Mouse (Mus musculus) kidney, embryonic 14.5 days (tissue): Measurements from ENCODE around the gene Gm5346. TPM values are rescaled to one million over a fixed set of nuclear protein-coding genes. Genes with fewer than 3 reads are reported as not detected.
"Not testable (repeated sequence)": the region's sequence is repeated elsewhere in the genome, so short reads cannot be mapped to it uniquely, and the experiment has no call there.

Experiments
- ATAC-seq: fragments of 200-750 bp; cut with Nextera tagmentation; 2 replicates; pipeline ENCODE4 v1.8.0; 2017; ENCODE audit warnings: moderate number of reproducible peaks, mild to moderate bottlenecking, moderate TSS enrichment, moderate library complexity; ENCODE audit not compliant: low FRiP score, low TSS enrichment
- H3K27ac ChIP-seq: fragments of 300-500 bp; sonication (generic); 2 replicates; pipeline ENCODE4 v1.5.1; 2014; ENCODE audit warnings: low read depth, mild to moderate bottlenecking, low read length, moderate library complexity, mixed read lengths
- H3K27me3 ChIP-seq: fragments of 300-500 bp; sonication (generic); 2 replicates; pipeline ENCODE4 v1.6.1; 2014; ENCODE audit warnings: mild to moderate bottlenecking, low read length; ENCODE audit not compliant: control insufficient read depth, insufficient read depth
- H3K36me3 ChIP-seq: fragments of 300-500 bp; sonication (generic); 2 replicates; pipeline ENCODE4 v1.6.1; 2014; ENCODE audit warnings: low read length, mixed read lengths; ENCODE audit not compliant: control insufficient read depth, insufficient read depth
- H3K4me1 ChIP-seq: fragments of 300-500 bp; sonication (generic); 2 replicates; pipeline ENCODE4 v1.6.1; 2014; ENCODE audit warnings: low read length, mixed read lengths; ENCODE audit not compliant: control insufficient read depth, insufficient read depth
- H3K4me2 ChIP-seq: fragments of 300-500 bp; sonication (generic); replicated peaks from 2 replicates; pipeline ENCODE4 v1.6.1; 2014; ENCODE audit warnings: low read depth, mild to moderate bottlenecking, low read length
- H3K4me3 ChIP-seq: fragments of 300-500 bp; sonication (generic); 2 replicates; pipeline ENCODE4 v1.5.1; 2014; ENCODE audit warnings: mild to moderate bottlenecking, low read length
- H3K9ac ChIP-seq: fragments of 300-500 bp; sonication (generic); 2 replicates; pipeline ENCODE4 v1.6.1; 2014; ENCODE audit warnings: low read depth, mild to moderate bottlenecking, low read length, moderate library complexity
- H3K9me3 ChIP-seq: fragments of 300-500 bp; sonication (generic); 2 replicates; pipeline ENCODE4 v1.6.1; 2016; ENCODE audit warnings: low read length; ENCODE audit not compliant: control insufficient read depth
- WGBS: fragments of 180-500 bp; shearing (Covaris S2); extraction: QIAGEN DNeasy Blood & Tissue Kit; methylation state at CpG from one replicate; pipeline ENCODE4 v1.1.7; 2014; 5-methylcytosine and 5-hydroxymethylcytosine counted together
- polyA plus RNA-seq: library from polyadenylated mRNA; unstranded; fragments of >200 nt; fragmentation: Nextera tagmentation; extraction: Ambion mirVana; gene quantifications from 2 replicates; pipeline ENCODE4 v1.2.1, GENCODE M21; 2014

Gm5346 gene
- polyA plus RNA-seq: not detected in 2 replicates

DNA sequence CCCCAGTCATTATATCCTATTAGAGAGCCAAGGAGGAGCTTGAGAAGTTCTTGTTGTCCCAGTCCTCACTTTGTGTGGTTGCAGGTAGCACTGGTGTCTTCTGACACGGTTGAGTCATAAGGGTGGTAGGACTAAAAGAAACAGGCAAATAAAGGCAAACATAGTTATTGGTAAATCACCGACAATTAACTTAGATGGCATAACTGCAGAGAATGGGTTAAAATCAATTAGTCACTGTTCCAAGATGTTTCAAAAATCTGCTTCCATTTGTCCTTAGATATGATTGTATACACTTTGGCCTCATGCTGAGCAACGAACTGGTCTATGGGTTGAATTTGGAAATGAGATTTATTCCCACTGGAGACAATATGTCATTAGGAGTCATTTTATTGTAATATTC is at the start of gene Gm5346:
Gm5346 (minus strand) TSS at position 101 of the 400 bp plus-strand sequence.
- H3K9ac ChIP-seq: no peak within 1 kb of the TSS
- no peaks in the 10 kb centered on the region for H3K9me3 ChIP-seq
- no peaks in the 10 kb centered on the region for H3K36me3 ChIP-seq
- WGBS: 89% methylated on average over 3 of the region's 3 CpGs
- ATAC-seq: no peak
- no peak within 1 kb of the TSS for H3K4me3 ChIP-seq
- H3K4me2 ChIP-seq: no peak within 1 kb of the TSS
- no peaks in the 10 kb centered on the region for H3K27me3 ChIP-seq
- no peak within 1 kb of the TSS for H3K27ac ChIP-seq
- no peaks in the 10 kb centered on the region for H3K4me1 ChIP-seq

DNA sequence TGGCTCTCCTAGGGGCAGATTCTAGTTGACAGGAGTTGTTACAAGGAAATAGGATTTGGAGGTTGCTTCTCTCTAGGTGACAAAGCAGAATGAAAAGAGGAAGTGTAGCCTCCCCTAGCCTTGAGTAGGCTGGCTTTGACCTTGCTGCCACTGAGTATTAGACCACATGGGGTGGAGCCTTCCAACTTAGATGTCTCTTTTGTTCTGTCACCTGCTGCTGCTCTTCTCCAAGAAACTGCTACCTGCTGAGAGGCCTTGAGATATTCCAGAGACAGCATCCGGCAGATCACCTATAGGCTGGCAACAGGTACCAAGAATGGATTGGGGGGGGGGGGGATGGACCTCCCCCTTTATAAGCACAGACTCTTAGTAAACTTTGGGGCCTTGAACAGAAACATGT is 11.0 kb downstream of the Gm5346 start:
- H3K9me3 ChIP-seq: no peaks in the 10 kb centered on the region
- no peaks in the 10 kb centered on the region for H3K4me1 ChIP-seq
- H3K4me2 ChIP-seq: no peak overlapping the region
- H3K9ac ChIP-seq: no peak overlapping the region
- H3K4me3 ChIP-seq: no peak overlapping the region
- H3K36me3 ChIP-seq: no peaks in the 10 kb centered on the region
- H3K27ac ChIP-seq: no peak overlapping the region
- 88% methylated on average over 1 of the region's 1 CpGs for WGBS
- ATAC-seq: no peak
- H3K27me3 ChIP-seq: no peaks in the 10 kb centered on the region

DNA sequence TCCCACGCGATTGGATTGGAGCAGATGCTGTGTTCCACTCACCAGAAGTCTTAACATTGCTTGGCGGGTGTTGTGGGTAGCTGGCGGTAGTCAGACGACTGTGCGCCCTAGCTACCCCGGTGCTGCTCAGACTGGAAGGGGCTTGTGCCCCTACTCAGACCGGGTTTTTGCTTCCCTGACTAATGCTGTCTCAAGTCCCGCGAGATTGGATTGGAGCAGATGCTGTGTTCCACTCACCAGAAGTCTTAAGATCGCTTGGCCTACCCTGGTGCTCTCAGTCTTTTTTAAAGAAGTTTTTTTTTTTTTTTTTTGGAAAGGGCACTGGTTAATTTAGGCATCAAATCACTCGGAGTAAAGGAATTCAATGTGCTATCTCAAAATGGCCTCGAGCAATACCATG is 23.4 kb downstream of the Gm5346 start:
- 82% methylated on average over 13 of the region's 13 CpGs for WGBS
- H3K9me3 ChIP-seq, H3K4me1 ChIP-seq, ATAC-seq, H3K9ac ChIP-seq, H3K27ac ChIP-seq, H3K4me2 ChIP-seq, H3K27me3 ChIP-seq, H3K36me3 ChIP-seq, H3K4me3 ChIP-seq: not testable (repeated sequence)

DNA sequence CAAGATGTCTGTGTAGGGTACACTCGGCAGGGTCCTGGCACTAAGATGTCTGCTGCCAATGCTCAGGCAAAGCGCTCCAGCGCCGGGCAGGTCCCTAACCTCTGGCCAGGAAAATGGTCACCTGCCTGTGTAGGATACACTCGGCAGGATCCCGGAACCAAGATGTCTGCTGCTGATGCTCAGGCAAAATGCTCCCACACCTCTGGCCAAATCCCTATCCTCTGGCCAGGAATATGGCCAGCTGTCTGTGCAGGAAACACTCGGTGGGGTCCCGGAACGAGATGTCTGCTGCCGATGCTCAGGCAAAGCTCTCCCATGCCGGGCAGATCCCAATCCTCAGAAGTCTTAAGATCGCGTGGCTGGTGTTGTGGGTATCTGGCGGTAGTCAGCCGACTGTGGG is 23.9 kb downstream of the Gm5346 start:
- H3K4me1 ChIP-seq, H3K9me3 ChIP-seq, H3K4me2 ChIP-seq, H3K27ac ChIP-seq, ATAC-seq, H3K4me3 ChIP-seq, H3K9ac ChIP-seq, H3K36me3 ChIP-seq, H3K27me3 ChIP-seq: not testable (repeated sequence)
- WGBS: 95% methylated on average over 15 of the region's 15 CpGs

DNA sequence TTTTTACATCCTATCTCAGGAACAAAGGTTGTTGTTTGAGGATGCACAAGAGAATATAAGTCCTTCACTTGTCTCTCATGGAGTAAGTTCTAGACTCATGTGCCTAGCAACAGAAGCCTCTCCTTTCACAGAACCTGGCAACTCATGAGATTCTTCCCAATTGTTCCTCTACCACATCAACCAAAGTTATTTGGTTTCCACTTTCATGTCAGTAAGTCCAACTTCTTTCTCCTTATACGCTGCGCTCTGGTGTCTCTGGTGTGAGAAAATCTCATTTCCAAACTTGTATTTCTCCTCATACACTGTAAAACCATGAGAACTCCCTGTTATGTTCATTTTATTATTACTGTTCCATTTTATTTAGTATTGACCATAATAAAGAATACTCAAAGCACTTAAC is 50.5 kb downstream of the Gm5346 start, which contains the start of gene Adam26a:
Adam26a (minus strand) TSS at position 101 of the 400 bp plus-strand sequence.
- not testable (repeated sequence) for H3K27ac ChIP-seq, H3K36me3 ChIP-seq, H3K27me3 ChIP-seq, ATAC-seq, H3K4me1 ChIP-seq, H3K9ac ChIP-seq, H3K4me3 ChIP-seq, H3K4me2 ChIP-seq, H3K9me3 ChIP-seq
- 98% methylated on average over 2 of the region's 2 CpGs for WGBS

Other genes starting within 250 kb of the Gm5346 start
- not detected in 2 replicates for gene Adam26b, start 99.2 kb downstream of the Gm5346 start, polyA plus RNA-seq
- not detected in 2 replicates for gene Adam26a, start 50.6 kb downstream of the Gm5346 start, polyA plus RNA-seq
- gene Adam34, start 82.8 kb upstream of the Gm5346 start, polyA plus RNA-seq: not detected in 2 replicates